Mouse (Mus musculus): ENCODE measurements around the gene Epha1. TPM values are rescaled to one million over a fixed set of nuclear protein-coding genes. Genes with fewer than 3 reads are reported as not detected.

Gene Epha1
- polyA plus RNA-seq, 1 experiment: 0.46 TPM

GRCm38 (mm10) chr6:42326509-42326908 lies 46.6 kb downstream of the Epha1 start:
- DNase-seq: no peak
- no peak overlapping the region for H3K4me3 ChIP-seq (replicated peaks; ENCODE audit: insufficient read depth, low read depth, low read length)
- WGBS: 94% methylated on average over 3 of the region's 3 CpGs
- peaks cover 15% of the 10 kb centered on the region for H3K4me1 ChIP-seq (ENCODE audit: control insufficient read depth, insufficient read depth, low read length)
- no peak overlapping the region for H3K27ac ChIP-seq (ENCODE audit: insufficient read depth, low read length)
- no peaks in the 10 kb centered on the region for H3K27me3 ChIP-seq (ENCODE audit: control insufficient read depth, insufficient read depth, low read length)
- no peak for TF ChIP-seq CTCF (IDR thresholded peaks at IDR 0.05; ENCODE audit: borderline replicate concordance, insufficient read depth, low read depth, low read length)
- no peak for TF ChIP-seq POLR2A (IDR thresholded peaks at IDR 0.05; ENCODE audit: borderline replicate concordance, insufficient read depth, low read length)

- DNase-seq: peak; percentile 84 to 90
- WGBS: 3% methylated on average over 7 of the region's 7 CpGs
- TF ChIP-seq CTCF (IDR thresholded peaks at IDR 0.05; ENCODE audit: borderline replicate concordance, insufficient read depth, low read depth, low read length): peak; percentile 74
- TF ChIP-seq POLR2A (IDR thresholded peaks at IDR 0.05; ENCODE audit: borderline replicate concordance, insufficient read depth, low read length): no peak
- no peaks in the 10 kb centered on the region for H3K27me3 ChIP-seq (ENCODE audit: control insufficient read depth, insufficient read depth, low read length)
- peaks cover 10% of the 10 kb centered on the region for H3K4me1 ChIP-seq (ENCODE audit: control insufficient read depth, insufficient read depth, low read length)
- H3K27ac ChIP-seq (ENCODE audit: insufficient read depth, low read length): peak overlapping the region; percentile 98
- peak overlapping the region; percentile 98 for H3K4me3 ChIP-seq (replicated peaks; ENCODE audit: insufficient read depth, low read depth, low read length)
These were observed 47.8 kb downstream of the Epha1 start for GRCm38 (mm10) chr6:42325268-42325609.

GRCm38 (mm10) chr6:42324482-42325267 lies 48.4 kb downstream of the Epha1 start, which contains the start of gene Fam131b:
Gene Fam131b, minus strand, starts transcription at chr6:42324643.
- 1% methylated on average over 45 of the region's 68 CpGs for WGBS
- TF ChIP-seq CTCF (IDR thresholded peaks at IDR 0.05; ENCODE audit: borderline replicate concordance, insufficient read depth, low read depth, low read length) (no peak), POLR2A (IDR thresholded peaks at IDR 0.05; ENCODE audit: borderline replicate concordance, insufficient read depth, low read length) (peak; percentile 61)
- Histone ChIP-seq H3K4me1 (ENCODE audit: control insufficient read depth, insufficient read depth, low read length) (peaks cover 6% of the 10 kb centered on the region; the same call in 1 of the 2 replicates), H3K4me3 (replicated peaks; ENCODE audit: insufficient read depth, low read depth, low read length) (peak within 1 kb of the TSS; percentile 98), H3K27me3 (ENCODE audit: control insufficient read depth, insufficient read depth, low read length) (no peaks in the 10 kb centered on the region), H3K27ac (ENCODE audit: insufficient read depth, low read length) (peak within 1 kb of the TSS; percentile 98)
- peak; percentile 87 to 89 for DNase-seq

GRCm38 (mm10) chr6:42324067-42324481 lies 49.0 kb downstream of the Epha1 start:
- H3K27ac ChIP-seq (ENCODE audit: insufficient read depth, low read length): peak overlapping the region; percentile 98
- H3K4me3 ChIP-seq (replicated peaks; ENCODE audit: insufficient read depth, low read depth, low read length): peak overlapping the region; percentile 98
- TF ChIP-seq POLR2A (IDR thresholded peaks at IDR 0.05; ENCODE audit: borderline replicate concordance, insufficient read depth, low read length) (no peak), CTCF (IDR thresholded peaks at IDR 0.05; ENCODE audit: borderline replicate concordance, insufficient read depth, low read depth, low read length) (peak; percentile 13; the same call in 1 of the 2 replicates)
- DNase-seq: peak; percentile 67 to 76
- H3K27me3 ChIP-seq (ENCODE audit: control insufficient read depth, insufficient read depth, low read length): no peaks in the 10 kb centered on the region
- under 1% methylated on average over 31 of the region's 32 CpGs for WGBS
- peaks cover 6% of the 10 kb centered on the region; the same call in 1 of the 2 replicates for H3K4me1 ChIP-seq (ENCODE audit: control insufficient read depth, insufficient read depth, low read length)

- Histone ChIP-seq H3K4me1 (ENCODE audit: control insufficient read depth, insufficient read depth, low read length) (peaks cover 8% of the 10 kb centered on the region; the same call in 1 of the 2 replicates), H3K27me3 (ENCODE audit: control insufficient read depth, insufficient read depth, low read length) (no peaks in the 10 kb centered on the region), H3K4me3 (replicated peaks; ENCODE audit: insufficient read depth, low read depth, low read length) (peak overlapping the region; percentile 98), H3K27ac (ENCODE audit: insufficient read depth, low read length) (peak overlapping the region; percentile 98)
- TF ChIP-seq POLR2A (IDR thresholded peaks at IDR 0.05; ENCODE audit: borderline replicate concordance, insufficient read depth, low read length) (no peak), CTCF (IDR thresholded peaks at IDR 0.05; ENCODE audit: borderline replicate concordance, insufficient read depth, low read depth, low read length) (no peak)
- 1% methylated on average over 28 of the region's 28 CpGs for WGBS
- DNase-seq: peak in 1 of 2 experiments; percentile 45
These were observed 49.5 kb downstream of the Epha1 start for GRCm38 (mm10) chr6:42323371-42324066.

- no peaks in the 10 kb centered on the region for H3K27me3 ChIP-seq (ENCODE audit: control insufficient read depth, insufficient read depth, low read length)
- peaks cover 16% of the 10 kb centered on the region for H3K4me1 ChIP-seq (ENCODE audit: control insufficient read depth, insufficient read depth, low read length)
- no peak overlapping the region for H3K4me3 ChIP-seq (replicated peaks; ENCODE audit: insufficient read depth, low read depth, low read length)
- no peak overlapping the region for H3K27ac ChIP-seq (ENCODE audit: insufficient read depth, low read length)
- peak; percentile 44 to 52 for DNase-seq
- no peak for TF ChIP-seq POLR2A (IDR thresholded peaks at IDR 0.05; ENCODE audit: borderline replicate concordance, insufficient read depth, low read length)
- no peak for TF ChIP-seq CTCF (IDR thresholded peaks at IDR 0.05; ENCODE audit: borderline replicate concordance, insufficient read depth, low read depth, low read length)
- 18% methylated on average over 4 of the region's 4 CpGs for WGBS
These were observed 54.8 kb downstream of the Epha1 start for GRCm38 (mm10) chr6:42318293-42318692.

GRCm38 (mm10) chr6:42310427-42311053 lies 62.5 kb downstream of the Epha1 start:
- DNase-seq: no peak
- 93% methylated on average over 2 of the region's 2 CpGs for WGBS

More at GRCm38 (mm10) chr6:42310427-42311053, 62.5 kb downstream of the Epha1 start:
- no peak for TF ChIP-seq CTCF (IDR thresholded peaks at IDR 0.05; ENCODE audit: borderline replicate concordance, insufficient read depth, low read depth, low read length)
- no peak for TF ChIP-seq POLR2A (IDR thresholded peaks at IDR 0.05; ENCODE audit: borderline replicate concordance, insufficient read depth, low read length)
- Histone ChIP-seq H3K27ac (ENCODE audit: insufficient read depth, low read length) (no peak overlapping the region), H3K4me3 (replicated peaks; ENCODE audit: insufficient read depth, low read depth, low read length) (no peak overlapping the region), H3K27me3 (ENCODE audit: control insufficient read depth, insufficient read depth, low read length) (no peaks in the 10 kb centered on the region), H3K4me1 (ENCODE audit: control insufficient read depth, insufficient read depth, low read length) (no peaks in the 10 kb centered on the region)

All from cerebellum, adult 2 months (tissue).